Mouse (Mus musculus) layer of hippocampus, adult 18-20 months (tissue): ENCODE data around the gene Sbf2. TPM values are rescaled to one million over a fixed set of nuclear protein-coding genes. Genes with fewer than 3 reads are reported as not detected.
"Not testable (repeated sequence)": the region's sequence is repeated elsewhere in the genome, so short reads cannot be mapped to it uniquely, and the experiment has no call there.

ENCODE experiments used
- DNase-seq, 2 experiments: peaks; one replicate each; pipeline ENCODE4 v3.0.0; 2022; ENCODE audit warnings: low spot score in 2 of 2
- total RNA-seq, 2 experiments: library from RNA; stranded (reverse); gene quantifications; 2 replicates each; pipeline ENCODE4 v1.2.3; 2021

Sbf2 gene
- total RNA-seq, 2 experiments from 2014 or later = 67.6 to 69.0 TPM

DNA sequence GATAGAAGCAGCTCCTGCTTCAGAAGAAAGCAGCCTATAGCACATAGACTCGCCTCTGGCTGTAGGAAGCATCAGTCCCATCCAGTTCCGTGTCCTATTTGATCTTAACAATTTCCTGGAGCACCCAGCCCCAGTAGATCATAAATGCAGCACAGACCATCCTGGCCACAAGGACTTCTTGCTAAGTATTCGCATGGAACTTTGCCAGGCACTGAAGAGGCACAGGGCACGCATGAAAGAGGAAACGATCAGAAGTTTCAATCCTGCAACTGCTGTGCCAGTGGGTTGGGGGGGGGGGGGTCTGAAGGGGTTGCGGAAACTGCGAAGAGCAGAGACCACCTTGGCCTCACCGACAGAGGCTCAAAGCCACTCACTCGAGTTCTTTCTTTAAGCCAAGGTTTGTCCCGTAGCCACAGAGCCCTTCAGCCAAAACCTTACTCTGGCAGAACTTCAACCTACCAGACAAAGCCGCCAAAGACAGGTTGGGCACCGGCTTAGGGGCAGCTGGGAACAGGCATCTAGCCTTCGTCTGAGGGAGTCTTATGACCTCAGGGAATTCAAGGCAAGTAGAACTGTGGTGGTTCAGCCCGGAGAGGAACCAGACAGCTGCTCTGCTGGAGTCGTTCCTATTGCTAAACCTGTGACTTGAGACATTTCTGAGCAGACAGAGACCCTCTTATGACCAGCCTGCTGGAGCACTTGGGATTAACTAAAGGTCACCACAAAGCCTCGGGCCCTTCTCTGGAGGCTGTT, 16.6 kb upstream of the Sbf2 start:
- DNase-seq = no peak

- DNase-seq = peak; percentile 71 to 90
These were observed 15.4 kb upstream of the Sbf2 start for GRCm38 (mm10) chr7:110629892-110630666.

GRCm38 (mm10) chr7:110628611-110629354, 14.1 kb upstream of the Sbf2 start:
- peak in 1 of 2 experiments; percentile 15 for DNase-seq

GRCm38 (mm10) chr7:110628273-110628600, 13.5 kb upstream of the Sbf2 start:
- DNase-seq = no peak

GRCm38 (mm10) chr7:110627486-110628272, 13.0 kb upstream of the Sbf2 start, which contains the start of gene Adm:
Adm (plus strand) TSS chr7:110627661.
- peak in 1 of 2 experiments; percentile 38 for DNase-seq

GRCm38 (mm10) chr7:110627099-110627482, 12.4 kb upstream of the Sbf2 start:
- no peak for DNase-seq

DNA sequence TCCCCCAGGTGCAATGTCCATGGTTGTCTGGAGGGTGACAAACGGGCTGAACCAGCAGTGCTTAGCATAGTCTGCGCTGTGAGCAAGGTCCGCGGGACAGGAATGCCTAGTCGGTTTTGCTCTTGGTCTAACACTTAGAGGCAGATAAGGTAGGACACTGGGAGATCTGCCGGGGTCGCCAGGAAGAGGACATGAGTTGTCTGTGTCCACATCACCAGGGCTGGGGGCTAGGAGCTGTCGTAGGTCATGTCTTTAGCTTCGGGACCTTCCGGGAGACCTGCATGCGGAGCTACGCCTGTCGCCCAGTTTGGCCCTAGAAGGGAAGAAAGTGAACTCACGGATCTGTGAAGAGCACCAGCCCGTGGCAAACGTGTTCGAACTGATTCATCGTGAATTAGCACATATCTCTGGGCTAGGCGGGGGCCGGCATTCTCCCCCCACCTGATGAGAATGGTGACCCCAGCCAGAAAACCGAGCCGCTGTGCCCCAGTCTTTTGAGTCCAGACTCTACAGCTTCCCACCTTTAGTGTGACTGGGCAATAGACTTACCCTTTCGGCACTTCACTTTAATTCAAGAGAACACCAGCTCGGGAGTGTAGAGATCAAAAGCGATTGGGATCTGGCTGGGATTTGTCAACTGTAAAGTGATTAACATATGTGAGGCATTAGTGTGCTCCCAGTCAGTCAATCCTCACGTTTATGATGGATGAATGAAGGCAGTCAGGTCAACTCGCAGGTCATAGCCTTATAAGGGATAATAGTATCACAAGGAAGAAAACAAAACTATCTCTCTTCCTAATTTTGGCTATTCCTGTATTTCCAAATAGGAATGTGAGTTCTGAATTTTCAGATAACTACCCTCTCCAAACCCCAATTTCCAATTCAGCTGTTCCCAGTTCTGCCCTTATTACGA, 11.7 kb upstream of the Sbf2 start:
- no peak for DNase-seq

GRCm38 (mm10) chr7:110625489-110625888, 10.8 kb upstream of the Sbf2 start:
- no peak for DNase-seq

DNA sequence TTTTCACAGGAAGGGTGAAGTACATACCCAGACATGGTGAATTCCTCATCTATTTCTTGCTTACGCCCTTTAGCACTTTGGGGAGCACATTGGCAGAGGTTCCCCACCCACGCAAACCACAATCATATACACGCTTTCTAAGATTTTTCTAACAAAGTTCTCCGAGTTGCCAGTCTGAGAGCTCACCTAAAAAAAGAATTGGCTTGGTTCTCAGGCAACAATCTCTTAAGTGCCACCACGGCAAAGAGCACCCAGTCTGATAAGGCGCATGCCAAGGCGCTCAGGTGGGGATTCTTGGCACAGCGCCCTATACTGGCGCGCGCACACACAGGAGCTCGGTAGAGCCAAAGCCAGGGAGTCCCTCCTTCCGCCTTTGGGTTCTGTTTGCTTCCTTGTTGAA, 10.2 kb upstream of the Sbf2 start:
- DNase-seq = no peak

GRCm38 (mm10) chr7:110624067-110624466, 9.3 kb upstream of the Sbf2 start:
- no peak for DNase-seq

- DNase-seq = no peak
These were observed 4.4 kb upstream of the Sbf2 start for GRCm38 (mm10) chr7:110619086-110619611.

- no peak for DNase-seq
These were observed 1.1 kb upstream of the Sbf2 start for GRCm38 (mm10) chr7:110615792-110616191.

GRCm38 (mm10) chr7:110615151-110615631, 469 bp upstream of the Sbf2 start:
- DNase-seq = peak; percentile 45 to 77

- no peak for DNase-seq
These were observed 1.2 kb downstream of the Sbf2 start for GRCm38 (mm10) chr7:110613381-110614132.

DNA sequence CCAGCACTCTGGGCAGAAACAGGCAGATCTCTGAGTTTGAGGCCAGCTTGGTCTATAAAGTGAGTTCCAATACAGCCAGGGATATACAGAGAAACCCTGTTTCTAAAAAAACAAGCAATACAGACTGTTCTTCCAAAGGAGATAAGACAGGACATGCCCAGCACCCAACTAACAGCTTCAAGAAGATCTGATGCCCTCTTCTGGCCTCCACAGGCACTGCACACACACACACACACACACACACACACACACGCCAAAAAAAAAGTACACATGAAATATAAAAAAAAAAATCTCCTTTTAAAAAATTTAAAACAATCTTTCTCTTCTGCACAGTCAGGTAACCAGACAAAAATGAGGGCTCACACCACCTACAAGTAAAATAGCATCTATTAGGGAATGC, 7.8 kb downstream of the Sbf2 start:
- no peak for DNase-seq

DNA sequence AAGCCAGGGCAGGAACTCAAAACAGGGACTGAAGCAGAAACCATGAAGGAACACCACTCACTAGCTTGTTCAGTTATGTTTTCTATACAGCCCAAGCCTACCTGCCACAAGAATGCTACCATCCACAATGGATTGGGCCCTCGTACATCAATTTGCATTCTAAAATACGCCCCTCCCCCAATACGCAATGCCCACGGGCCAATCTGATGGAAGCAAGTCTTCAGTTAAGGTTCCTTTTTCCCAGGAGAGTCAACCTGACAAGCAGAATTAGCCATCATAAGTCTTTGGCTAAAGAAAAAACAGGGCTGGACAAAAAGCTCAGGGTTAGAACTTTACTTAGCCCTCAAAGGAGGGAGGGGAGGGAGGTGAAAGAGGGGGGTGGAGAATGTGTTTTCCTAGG, 9.2 kb downstream of the Sbf2 start:
- no peak for DNase-seq

DNA sequence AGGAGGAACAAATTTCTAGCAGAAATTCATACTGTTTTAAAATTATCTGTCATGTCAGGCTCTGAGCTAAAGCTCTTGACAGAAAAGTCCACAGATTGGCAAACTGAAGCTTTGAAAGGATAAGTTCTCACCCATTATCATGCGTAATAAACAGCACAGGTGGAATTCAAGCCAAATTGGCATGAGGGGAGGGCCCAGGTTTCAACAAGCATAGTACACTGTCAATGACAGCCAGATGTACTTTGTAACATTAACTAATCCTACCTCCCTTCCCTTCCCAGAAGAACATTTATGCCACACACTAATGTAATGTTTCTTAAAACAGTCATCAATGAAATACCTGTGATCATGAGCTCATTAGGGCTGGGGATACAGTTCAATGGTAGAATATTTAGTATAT, 17.6 kb downstream of the Sbf2 start:
- no peak for DNase-seq

DNA sequence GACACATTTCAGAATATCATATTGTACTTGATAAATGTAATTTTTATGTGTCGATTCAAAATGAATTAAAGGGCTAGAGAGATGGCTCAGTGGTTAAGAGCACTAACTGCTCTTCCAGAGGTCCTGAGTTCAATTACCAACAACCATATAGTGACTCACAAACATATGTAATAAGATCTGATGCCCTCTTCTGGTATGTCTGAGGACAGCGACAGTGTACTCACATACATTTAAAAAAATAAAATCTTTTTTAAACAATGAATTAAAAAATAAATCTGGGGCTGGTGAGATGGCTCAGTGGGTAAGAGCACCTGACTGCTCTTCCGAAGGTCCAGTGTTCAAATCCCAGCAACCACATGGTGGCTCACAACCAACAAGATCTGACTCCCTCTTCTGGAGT, 20.7 kb downstream of the Sbf2 start:
- DNase-seq = not testable (repeated sequence)

DNA sequence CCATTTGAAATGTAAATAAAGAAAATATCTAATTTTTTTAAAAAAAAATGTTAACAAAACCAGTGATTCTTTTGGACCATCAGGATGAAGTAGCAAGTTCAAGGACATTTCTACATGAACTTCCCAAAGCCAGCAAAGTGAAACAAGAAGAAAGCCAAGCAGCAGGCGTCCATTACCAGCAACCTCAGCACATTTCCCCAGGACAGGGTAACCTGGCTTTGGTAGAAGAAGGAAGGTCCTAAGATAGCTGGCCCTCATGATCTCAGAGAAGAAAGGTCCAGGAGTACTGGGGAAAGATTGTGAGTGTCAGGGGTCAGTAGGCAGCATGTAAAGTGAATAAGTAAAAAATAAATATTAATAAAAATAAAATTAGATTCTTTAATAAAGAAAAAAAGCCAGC, 27.0 kb downstream of the Sbf2 start:
- no peak for DNase-seq
